Mouse (Mus musculus) embryonic facial prominence, embryonic 10.5 days (tissue): ENCODE results near the gene Fra10ac1. TPM values are rescaled to one million over a fixed set of nuclear protein-coding genes. Genes with fewer than 3 reads are reported as not detected.

Experiments used
- polyA plus RNA-seq: library from polyadenylated mRNA; unstranded; fragments of >200 nt; fragmentation: Nextera tagmentation; extraction: Ambion mirVana; gene quantifications from 2 replicates; pipeline ENCODE4 v1.2.1, GENCODE M21; 2016

The Fra10ac1 gene
- polyA plus RNA-seq, 1 experiment from 2014 or later, result 44.1 TPM

Other genes with a start within 250 kb of the Fra10ac1 start
- gene Myof, start 180.6 kb downstream of the Fra10ac1 start, polyA plus RNA-seq, result 2.6 and 4.0 TPM in 2 replicates
- 29.6 and 38.1 TPM in 2 replicates for gene Cep55, start 169.1 kb downstream of the Fra10ac1 start, polyA plus RNA-seq
- gene Ffar4, start 127.1 kb downstream of the Fra10ac1 start, polyA plus RNA-seq, result 0.28 TPM in 1 of 2 replicates, not detected in the other
- 1.0 and 2.3 TPM in 2 replicates for gene Rbp4, start 98.9 kb downstream of the Fra10ac1 start, polyA plus RNA-seq
- not detected in 2 replicates for gene Pde6c, start 91.4 kb downstream of the Fra10ac1 start, polyA plus RNA-seq
- 1.2 and 1.4 TPM in 2 replicates for gene Lgi1, start 40.4 kb upstream of the Fra10ac1 start, polyA plus RNA-seq
- 5.0 and 6.1 TPM in 2 replicates for gene Slc35g1, start 171.8 kb upstream of the Fra10ac1 start, polyA plus RNA-seq